In the genomic region with DNA sequence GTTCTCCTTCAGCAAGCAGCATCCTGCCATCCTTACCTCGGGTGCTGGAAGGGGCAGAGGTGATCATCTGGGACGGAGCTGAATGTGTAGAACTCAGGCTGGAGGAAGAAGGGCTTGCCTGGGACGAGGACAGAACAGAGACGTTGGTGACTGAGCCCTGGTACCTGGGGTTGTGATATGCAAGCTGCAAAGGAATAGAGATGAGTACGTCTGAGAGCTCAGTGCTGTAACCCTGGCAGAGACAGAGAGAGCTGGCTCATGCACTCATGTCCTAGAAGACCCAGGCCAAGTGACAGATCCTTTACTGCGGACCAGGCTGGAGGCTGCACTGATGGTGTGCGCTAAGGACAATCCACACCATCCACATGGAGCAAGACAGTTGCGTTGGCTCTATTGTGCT, we compare ENCODE assay signal across 24 mouse cellular contexts. TPM values are rescaled to one million over a fixed set of nuclear protein-coding genes. Genes with fewer than 3 reads are reported as not detected.
DNase-seq lines count a peak whose midpoint lies in the region; ATAC-seq and TF ChIP-seq lines count a peak whose summit lies in the region.
"Had no signal": no experiment of that assay in that cellular context is flagged by ENCODE, and none has a peak within 500 bp of the region (broad histone marks: within the 10 kb centered on the region; RNA-seq: fewer than 3 reads in every experiment).

No protein-coding gene starts in this region.

- TF ChIP-seq EP300 in heart, adult 2 months (IDR thresholded peaks at IDR 0.05; ENCODE audit: insufficient read depth, low read depth, low read length) = no peak

- no peaks in the 10 kb centered on the region for H3K36me3 ChIP-seq in forebrain, embryonic 11.5 days (ENCODE audit: control insufficient read depth, insufficient read depth, low read length)
- peaks cover 39% of the 10 kb centered on the region for H3K36me3 ChIP-seq in forebrain, embryonic 14.5 days (ENCODE audit: control insufficient read depth, insufficient read depth, low read length)
- no peaks in the 10 kb centered on the region for H3K36me3 ChIP-seq in heart, adult 2 months (ENCODE audit: control insufficient read depth, insufficient read depth, low read length)
- H3K36me3 ChIP-seq: embryonic facial prominence, embryonic 10.5 days; embryonic facial prominence, embryonic 12.5 days; G1E had no signal

- peak; percentile 33 for DNase-seq in forebrain, embryonic 11.5 days (ENCODE audit: low spot score)
- DNase-seq in forebrain, embryonic 14.5 days (ENCODE audit: low spot score) = no peak
- DNase-seq in heart, adult 11 months = peak; percentile 76
- no peak for DNase-seq in heart, adult 2 months
- DNase-seq in layer of hippocampus, adult 8-10 months (ENCODE audit: low spot score in 2 of 2) = peak; percentile 1 to 2
- DNase-seq in layer of hippocampus, postnatal 14 days (ENCODE audit: low spot score in 2 of 2) = no peak
- DNase-seq: adrenal gland, adult 8-10 months; adrenal gland, postnatal 14 days; adrenal gland, postnatal 36 days; B cell, adult 2 months; cerebellum, adult 11-12 months; cerebellum, adult 2 months; cerebellum, adult 9-10 months; cerebellum, postnatal 10 days; cerebellum, postnatal 25 days; forebrain, postnatal 0 days had no signal

- H3K4me1 ChIP-seq in forebrain, embryonic 11.5 days (replicated peaks; ENCODE audit: control insufficient read depth, insufficient read depth, low read length) = no peaks in the 10 kb centered on the region
- no peaks in the 10 kb centered on the region for H3K4me1 ChIP-seq in forebrain, embryonic 14.5 days (ENCODE audit: control insufficient read depth, insufficient read depth, low read length)
- H3K4me1 ChIP-seq in heart, adult 2 months (ENCODE audit: control insufficient read depth, insufficient read depth, low read length) = no peaks in the 10 kb centered on the region
- H3K4me1 ChIP-seq: forebrain, embryonic 12.5 days; forebrain, embryonic 15.5 days had no signal

- TF ChIP-seq CTCF in heart, adult 2 months (IDR thresholded peaks at IDR 0.05) = no peak

- 89% methylated on average over 8 of the region's 8 CpGs for WGBS in forebrain, embryonic 11.5 days
- 88% methylated on average over 8 of the region's 8 CpGs for WGBS in forebrain, embryonic 14.5 days
- WGBS in heart, adult 2 months = 87% methylated on average over 8 of the region's 8 CpGs

- no peak overlapping the region for H3K4me2 ChIP-seq in forebrain, embryonic 11.5 days (ENCODE audit: low read depth, low read length, severe bottlenecking)
- H3K4me2 ChIP-seq in forebrain, embryonic 14.5 days (ENCODE audit: low read length) = no peak overlapping the region
- H3K4me2 ChIP-seq: embryonic facial prominence, embryonic 12.5 days; forebrain, embryonic 12.5 days; forebrain, embryonic 15.5 days had no signal

- no peaks in the 10 kb centered on the region for H3K27me3 ChIP-seq in forebrain, embryonic 11.5 days (ENCODE audit: control insufficient read depth, insufficient read depth, low read length)
- H3K27me3 ChIP-seq in forebrain, embryonic 14.5 days (replicated peaks; ENCODE audit: control insufficient read depth, insufficient read depth, low read length) = no peaks in the 10 kb centered on the region
- H3K27me3 ChIP-seq in heart, adult 2 months (ENCODE audit: control insufficient read depth, insufficient read depth, low read length) = no peaks in the 10 kb centered on the region
- H3K27me3 ChIP-seq: embryonic facial prominence, embryonic 12.5 days; forebrain, embryonic 12.5 days; forebrain, embryonic 15.5 days had no signal

- no peak overlapping the region for H3K4me3 ChIP-seq in forebrain, embryonic 11.5 days (ENCODE audit: low read depth, low read length)
- H3K4me3 ChIP-seq in forebrain, embryonic 14.5 days (ENCODE audit: low read depth, low read length) = no peak overlapping the region
- no peak overlapping the region for H3K4me3 ChIP-seq in heart, adult 2 months
- H3K4me3 ChIP-seq: embryonic facial prominence, embryonic 10.5 days; embryonic facial prominence, embryonic 12.5 days; forebrain, embryonic 12.5 days; forebrain, embryonic 15.5 days had no signal

- intact Hi-C loops in heart, adult 2 months (cut with DNase I) = no loop called here

- H3K79me2 ChIP-seq in heart, adult 2 months (replicated peaks; ENCODE audit: control insufficient read depth, insufficient read depth, low read length) = no peaks in the 10 kb centered on the region

- H3K27ac ChIP-seq in forebrain, embryonic 11.5 days (ENCODE audit: low read depth, low read length) = no peak overlapping the region
- no peak overlapping the region for H3K27ac ChIP-seq in forebrain, embryonic 14.5 days (ENCODE audit: low read depth, low read length)
- H3K27ac ChIP-seq in heart, adult 2 months = no peak overlapping the region
- H3K27ac ChIP-seq: embryonic facial prominence, embryonic 10.5 days; embryonic facial prominence, embryonic 12.5 days; forebrain, embryonic 12.5 days; forebrain, embryonic 15.5 days had no signal

- H3K9ac ChIP-seq in forebrain, embryonic 11.5 days (ENCODE audit: low read length) = no peak overlapping the region
- H3K9ac ChIP-seq in forebrain, embryonic 14.5 days (ENCODE audit: low read length) = no peak overlapping the region
- H3K9ac ChIP-seq in heart, adult 2 months (ENCODE audit: low read depth, low read length) = no peak overlapping the region
- H3K9ac ChIP-seq: embryonic facial prominence, embryonic 12.5 days; forebrain, embryonic 12.5 days; forebrain, embryonic 15.5 days; forebrain, postnatal 0 days had no signal

- no peak for ATAC-seq in forebrain, embryonic 11.5 days (replicated peaks; ENCODE audit: low FRiP score)
- no peak for ATAC-seq in forebrain, embryonic 14.5 days
- ATAC-seq: activated CD4-positive, CD25-positive, alpha-beta regulatory T cell, adult 4 months; CD4-positive, CD25-positive, alpha-beta regulatory T cell, adult 4 months; forebrain, embryonic 15.5 days; forebrain, postnatal 0 days; Patski had no signal

- H3K9me3 ChIP-seq in forebrain, embryonic 11.5 days (ENCODE audit: control insufficient read depth, low read length) = no peaks in the 10 kb centered on the region
- no peaks in the 10 kb centered on the region for H3K9me3 ChIP-seq in forebrain, embryonic 14.5 days (replicated peaks; ENCODE audit: control insufficient read depth, low read length)
- H3K9me3 ChIP-seq: embryonic facial prominence, embryonic 10.5 days; embryonic facial prominence, embryonic 12.5 days; forebrain, embryonic 12.5 days; forebrain, embryonic 15.5 days; G1E had no signal

- no peak for TF ChIP-seq POLR2A in heart, adult 2 months (IDR thresholded peaks at IDR 0.05; ENCODE audit: insufficient read depth, low read depth, low read length)

RNA-seq across cellular contexts. Expression of a gene that starts 14.8 kb away (rescaled TPM):
- 242 and 264 TPM in 2 replicates for polyA plus RNA-seq in forebrain, embryonic 11.5 days (2014; fragmentation: Nextera tagmentation; extraction: Ambion mirVana)
- 214 and 219 TPM in 2 replicates for polyA plus RNA-seq in forebrain, embryonic 14.5 days (2014; fragmentation: Nextera tagmentation; extraction: Ambion mirVana)
- total RNA-seq in heart, adult 2 months (2021) = 100 to 1,000 TPM; 178 to 202 TPM
- polyA plus RNA-seq in heart, adult 2 months (2012; rRNA removed) = 10.1 and 27.3 TPM in 2 replicates
- total RNA-seq in layer of hippocampus, adult 8-10 months (2022) = 100 to 1,000 TPM in 2 of 4 experiments, 10 to 100 TPM in 2; 86.3 to 179 (median 133) TPM
- total RNA-seq in layer of hippocampus, postnatal 14 days (2021) = 100 to 1,000 TPM; 130 to 156 TPM

RNA-seq across cellular contexts. Expression of a gene that starts 19.4 kb away (rescaled TPM):
- 35.6 and 43.6 TPM in 2 replicates for polyA plus RNA-seq in forebrain, embryonic 11.5 days (2014; fragmentation: Nextera tagmentation; extraction: Ambion mirVana)
- 22.9 and 24.8 TPM in 2 replicates for polyA plus RNA-seq in forebrain, embryonic 14.5 days (2014; fragmentation: Nextera tagmentation; extraction: Ambion mirVana)
- total RNA-seq in heart, adult 2 months (2021) = 10 to 100 TPM; 11.7 to 14.3 TPM
- 3.9 and 5.5 TPM in 2 replicates for polyA plus RNA-seq in heart, adult 2 months (2012; rRNA removed)
- total RNA-seq in layer of hippocampus, adult 8-10 months (2022) = 10 to 100 TPM; 47.6 to 54.0 (median 48.4) TPM
- total RNA-seq in layer of hippocampus, postnatal 14 days (2021) = 10 to 100 TPM; 48.2 to 51.2 TPM

Comparison
In these comparisons a context has a peak if more than half of its experiments do, and no peak if none do; other contexts are left out.
1. DNase-seq: peak in forebrain, embryonic 11.5 days (single experiment), heart, adult 11 months (single experiment) and layer of hippocampus, adult 8-10 months (2 of 2); none in forebrain, embryonic 14.5 days (single experiment), heart, adult 2 months (0 of 2) and layer of hippocampus, postnatal 14 days (0 of 2).